Mouse (Mus musculus): ENCODE data around the gene Zer1. TPM values are rescaled to one million over a fixed set of nuclear protein-coding genes. Genes with fewer than 3 reads are reported as not detected.
A peak's percentile ranks its signal among the peaks of the same experiment; 100 is the strongest.

The Zer1 gene
- total and polyA plus RNA-seq, 2 experiments from 2014 or later = 10.3 to 70.2 TPM

GRCm38 (mm10) chr2:30051992-30052761 is 72.2 kb downstream of the Zer1 start:
- Histone ChIP-seq H3K9me3 (ENCODE audit: low read length) (no peaks in the 10 kb centered on the region), H3K4me2 (ENCODE audit: low read depth) (no peak overlapping the region), H3K27me3 (ENCODE audit: insufficient read depth, low read length) (no peaks in the 10 kb centered on the region), H3K27ac (ENCODE audit: low read depth, low read length) (no peak overlapping the region), H3K36me3 (ENCODE audit: insufficient read depth) (no peaks in the 10 kb centered on the region), H3K9ac (no peak overlapping the region), H3K4me1 (ENCODE audit: insufficient read depth) (0 out of 2 replicates have a peak, but pooled peaks cover 4% of the 10 kb centered on the region), H3K4me3 (ENCODE audit: low read depth, low read length) (no peak overlapping the region)
- no peak for ATAC-seq
- 40% methylated on average over 6 of the region's 6 CpGs for WGBS
- DNase-seq = no peak
- TF ChIP-seq CTCF (IDR thresholded peaks at IDR 0.05; ENCODE audit: low read depth) = peak; percentile 55

GRCm38 (mm10) chr2:30049831-30050230 is 74.6 kb downstream of the Zer1 start:
- Histone ChIP-seq H3K27ac (ENCODE audit: low read depth, low read length) (no peak overlapping the region), H3K4me2 (ENCODE audit: low read depth) (no peak overlapping the region), H3K27me3 (ENCODE audit: insufficient read depth, low read length) (no peaks in the 10 kb centered on the region), H3K9me3 (ENCODE audit: low read length) (no peaks in the 10 kb centered on the region), H3K9ac (no peak overlapping the region), H3K4me1 (ENCODE audit: insufficient read depth) (0 out of 2 replicates have a peak, but pooled peaks cover 4% of the 10 kb centered on the region), H3K36me3 (ENCODE audit: insufficient read depth) (no peaks in the 10 kb centered on the region), H3K4me3 (ENCODE audit: low read depth, low read length) (no peak overlapping the region)
- ATAC-seq (no peak), DNase-seq (no peak)
- TF ChIP-seq CTCF (IDR thresholded peaks at IDR 0.05; ENCODE audit: low read depth) = no peak
- 92% methylated on average over 3 of the region's 3 CpGs for WGBS

GRCm38 (mm10) chr2:30048699-30049388 is 75.5 kb downstream of the Zer1 start, which contains the start of gene Wdr34:
TSS of gene Wdr34 (minus strand) at chr2:30048881.
- H3K27ac ChIP-seq (ENCODE audit: low read depth, low read length) = peak within 1 kb of the TSS; percentile 95
- H3K9ac ChIP-seq = peak within 1 kb of the TSS; percentile 75
- H3K4me2 ChIP-seq (ENCODE audit: low read depth) = peak within 1 kb of the TSS; percentile 63
- peak within 1 kb of the TSS; percentile 72 for H3K4me3 ChIP-seq (ENCODE audit: low read depth, low read length)
- H3K4me1 ChIP-seq (ENCODE audit: insufficient read depth) = 0 out of 2 replicates have a peak, but pooled peaks cover 4% of the 10 kb centered on the region
- DNase-seq (peak; percentile 99), ATAC-seq (peak; percentile 96)
- H3K9me3 ChIP-seq (ENCODE audit: low read length) = no peaks in the 10 kb centered on the region
- TF ChIP-seq CTCF (IDR thresholded peaks at IDR 0.05; ENCODE audit: low read depth) = no peak
- H3K36me3 ChIP-seq (ENCODE audit: insufficient read depth) = no peaks in the 10 kb centered on the region
- H3K27me3 ChIP-seq (ENCODE audit: insufficient read depth, low read length) = no peaks in the 10 kb centered on the region
- WGBS = under 1% methylated on average over 54 of the region's 54 CpGs

- peak overlapping the region; percentile 95 for H3K27ac ChIP-seq (ENCODE audit: low read depth, low read length)
These were observed 76.3 kb downstream of the Zer1 start for GRCm38 (mm10) chr2:30048101-30048501.

More at GRCm38 (mm10) chr2:30048101-30048501, 76.3 kb downstream of the Zer1 start:
- WGBS = 43% methylated on average over 11 of the region's 11 CpGs
- H3K27me3 ChIP-seq (ENCODE audit: insufficient read depth, low read length) = no peaks in the 10 kb centered on the region
- H3K4me3 ChIP-seq (ENCODE audit: low read depth, low read length) = peak overlapping the region; percentile 72
- no peaks in the 10 kb centered on the region for H3K9me3 ChIP-seq (ENCODE audit: low read length)
- no peak for ATAC-seq
- peak overlapping the region; percentile 75 for H3K9ac ChIP-seq
- H3K4me2 ChIP-seq (ENCODE audit: low read depth) = peak overlapping the region; percentile 63
- no peaks in the 10 kb centered on the region for H3K36me3 ChIP-seq (ENCODE audit: insufficient read depth)
- no peak for TF ChIP-seq CTCF (IDR thresholded peaks at IDR 0.05; ENCODE audit: low read depth)
- 0 out of 2 replicates have a peak, but pooled peaks cover 4% of the 10 kb centered on the region for H3K4me1 ChIP-seq (ENCODE audit: insufficient read depth)
- no peak for DNase-seq

Other genes with a start within 250 kb of the Zer1 start
- 103 and 109 TPM in 2 replicates for gene Odf2, start 235.4 kb downstream of the Zer1 start, total RNA-seq (2014; rRNA removed)
- gene Odf2, start 235.4 kb downstream of the Zer1 start, polyA plus RNA-seq (2015; fragmentation: Nextera tagmentation; extraction: Ambion mirVana) = 40.3 and 60.8 TPM in 2 replicates
- 52.7 and 57.4 TPM in 2 replicates for gene Gle1, start 189.2 kb downstream of the Zer1 start, total RNA-seq (2014; rRNA removed)
- gene Gle1, start 189.2 kb downstream of the Zer1 start, polyA plus RNA-seq (2015; fragmentation: Nextera tagmentation; extraction: Ambion mirVana) = 55.2 and 62.3 TPM in 2 replicates
- 839 and 918 TPM in 2 replicates for gene Sptan1, start 159.0 kb downstream of the Zer1 start, total RNA-seq (2014; rRNA removed)
- 182 and 192 TPM in 2 replicates for gene Sptan1, start 159.0 kb downstream of the Zer1 start, polyA plus RNA-seq (2015; fragmentation: Nextera tagmentation; extraction: Ambion mirVana)
- 88.4 and 103 TPM in 2 replicates for gene Wdr34, start 75.7 kb downstream of the Zer1 start, total RNA-seq (2014; rRNA removed)
- 65.1 and 83.6 TPM in 2 replicates for gene Wdr34, start 75.7 kb downstream of the Zer1 start, polyA plus RNA-seq (2015; fragmentation: Nextera tagmentation; extraction: Ambion mirVana)
- 361 and 392 TPM in 2 replicates for gene Set, start 67.2 kb downstream of the Zer1 start, total RNA-seq (2014; rRNA removed)
- 349 and 384 TPM in 2 replicates for gene Set, start 67.2 kb downstream of the Zer1 start, polyA plus RNA-seq (2015; fragmentation: Nextera tagmentation; extraction: Ambion mirVana)
- 2.0 and 4.7 TPM in 2 replicates for gene Pkn3, start 46.9 kb downstream of the Zer1 start, total RNA-seq (2014; rRNA removed)
- gene Pkn3, start 46.9 kb downstream of the Zer1 start, polyA plus RNA-seq (2015; fragmentation: Nextera tagmentation; extraction: Ambion mirVana) = 0.80 and 0.86 TPM in 2 replicates
- gene Zdhhc12, start 30.9 kb downstream of the Zer1 start, total RNA-seq (2014; rRNA removed) = 19.5 and 25.7 TPM in 2 replicates
- 20.8 and 23.3 TPM in 2 replicates for gene Zdhhc12, start 30.9 kb downstream of the Zer1 start, polyA plus RNA-seq (2015; fragmentation: Nextera tagmentation; extraction: Ambion mirVana)
- 116 and 135 TPM in 2 replicates for gene Tbc1d13, start 9.2 kb upstream of the Zer1 start, total RNA-seq (2014; rRNA removed)
- 5.0 and 8.3 TPM in 2 replicates for gene Tbc1d13, start 9.2 kb upstream of the Zer1 start, polyA plus RNA-seq (2015; fragmentation: Nextera tagmentation; extraction: Ambion mirVana)
- 31.8 and 37.1 TPM in 2 replicates for gene Endog, start 46.9 kb upstream of the Zer1 start, total RNA-seq (2014; rRNA removed)
- 29.0 and 31.1 TPM in 2 replicates for gene Endog, start 46.9 kb upstream of the Zer1 start, polyA plus RNA-seq (2015; fragmentation: Nextera tagmentation; extraction: Ambion mirVana)
- gene Spout1, start 53.9 kb upstream of the Zer1 start, total RNA-seq (2014; rRNA removed) = 36.1 and 40.1 TPM in 2 replicates
- 50.3 and 53.5 TPM in 2 replicates for gene Spout1, start 53.9 kb upstream of the Zer1 start, polyA plus RNA-seq (2015; fragmentation: Nextera tagmentation; extraction: Ambion mirVana)
- gene Kyat1, start 81.3 kb upstream of the Zer1 start, total RNA-seq (2014; rRNA removed) = 18.3 and 22.6 TPM in 2 replicates
- gene Kyat1, start 81.3 kb upstream of the Zer1 start, polyA plus RNA-seq (2015; fragmentation: Nextera tagmentation; extraction: Ambion mirVana) = 14.7 and 15.7 TPM in 2 replicates
- gene Lrrc8a, start 113.1 kb upstream of the Zer1 start, total RNA-seq (2014; rRNA removed) = 32.3 and 44.5 TPM in 2 replicates
- 48.0 and 55.3 TPM in 2 replicates for gene Lrrc8a, start 113.1 kb upstream of the Zer1 start, polyA plus RNA-seq (2015; fragmentation: Nextera tagmentation; extraction: Ambion mirVana)
- gene Gm28035, start 116.0 kb upstream of the Zer1 start, total RNA-seq (2014; rRNA removed) = 4.2 and 5.1 TPM in 2 replicates
- 0.13 and 0.16 TPM in 2 replicates for gene Gm28035, start 116.0 kb upstream of the Zer1 start, polyA plus RNA-seq (2015; fragmentation: Nextera tagmentation; extraction: Ambion mirVana)
- gene Phyhd1, start 141.6 kb upstream of the Zer1 start, total RNA-seq (2014; rRNA removed) = 6.3 and 15.7 TPM in 2 replicates
- gene Phyhd1, start 141.6 kb upstream of the Zer1 start, polyA plus RNA-seq (2015; fragmentation: Nextera tagmentation; extraction: Ambion mirVana) = 5.0 and 6.3 TPM in 2 replicates
- gene Gm28038, start 156.5 kb upstream of the Zer1 start, total RNA-seq (2014; rRNA removed) = 2.4 TPM in 1 of 2 replicates, not detected in the other
- gene Gm28038, start 156.5 kb upstream of the Zer1 start, polyA plus RNA-seq (2015; fragmentation: Nextera tagmentation; extraction: Ambion mirVana) = not detected in 2 replicates
- 26.6 and 34.8 TPM in 2 replicates for gene Dolk, start 161.7 kb upstream of the Zer1 start, total RNA-seq (2014; rRNA removed)
- gene Dolk, start 161.7 kb upstream of the Zer1 start, polyA plus RNA-seq (2015; fragmentation: Nextera tagmentation; extraction: Ambion mirVana) = 31.1 and 37.7 TPM in 2 replicates
- gene Nup188, start 161.8 kb upstream of the Zer1 start, total RNA-seq (2014; rRNA removed) = 25.1 and 29.3 TPM in 2 replicates
- 11.8 and 14.1 TPM in 2 replicates for gene Nup188, start 161.8 kb upstream of the Zer1 start, polyA plus RNA-seq (2015; fragmentation: Nextera tagmentation; extraction: Ambion mirVana)
- 291 and 292 TPM in 2 replicates for gene Sh3glb2, start 234.8 kb upstream of the Zer1 start, total RNA-seq (2014; rRNA removed)
- 147 and 156 TPM in 2 replicates for gene Sh3glb2, start 234.8 kb upstream of the Zer1 start, polyA plus RNA-seq (2015; fragmentation: Nextera tagmentation; extraction: Ambion mirVana)
- gene Miga2, start 239.6 kb upstream of the Zer1 start, total RNA-seq (2014; rRNA removed) = 57.4 and 70.8 TPM in 2 replicates
- gene Miga2, start 239.6 kb upstream of the Zer1 start, polyA plus RNA-seq (2015; fragmentation: Nextera tagmentation; extraction: Ambion mirVana) = 24.4 and 28.6 TPM in 2 replicates